ENCODE assay signal across 8 mouse cellular contexts in genomic region chrX:106171106-106171852, GRCm38 (mm10). TPM values are rescaled to one million over a fixed set of nuclear protein-coding genes. Genes with fewer than 3 reads are reported as not detected.
A peak's percentile ranks its signal among the peaks of the same experiment; 100 is the strongest.
DNase-seq lines count a peak whose midpoint lies in the region; ATAC-seq lines count a peak whose summit lies in the region.

No protein-coding gene starts in this region.

- H3K4me1 ChIP-seq in intestine, embryonic 14.5 days (replicated peaks; ENCODE audit: control insufficient read depth, insufficient read depth, low read length) = no peaks in the 10 kb centered on the region

- intact Hi-C loops in left cerebral cortex, postnatal 14 days (cut with DNase I) = loop anchor here (2.0 kb wide), 1 partner anchor 144 kb away; the partner anchor contains the start of gene Atp7a

- no peaks in the 10 kb centered on the region for H3K9me3 ChIP-seq in intestine, embryonic 14.5 days (ENCODE audit: control insufficient read depth, low read length)

- WGBS in intestine, embryonic 14.5 days = 24% methylated on average over 18 of the region's 18 CpGs

- ATAC-seq in intestine, embryonic 14.5 days (replicated peaks; ENCODE audit: low FRiP score, low TSS enrichment, low read depth) = peak; percentile 80

- H3K4me2 ChIP-seq in intestine, embryonic 14.5 days (ENCODE audit: low read length) = peak overlapping the region; percentile 41

- DNase-seq in adrenal gland, adult (ENCODE audit: inconsistent age in 2 of 2, low spot score in 1 of 2) = peak; percentile 63 to 90
- peak; percentile 89 for DNase-seq in embryo, embryonic 10.5 days (ENCODE audit: low spot score)
- peak; percentile 43 for DNase-seq in gastrocnemius, postnatal 25 days
- peak; percentile 74 for DNase-seq in intestine, embryonic 14.5 days (ENCODE audit: low spot score)
- peak; percentile 71 to 82 for DNase-seq in left cerebral cortex, postnatal 14 days (ENCODE audit: low spot score in 2 of 2)
- peak; percentile 83 for DNase-seq in mesoderm, embryonic 11.5 days (ENCODE audit: low read depth, low spot score)
- DNase-seq in right cerebral cortex, postnatal 36 days (ENCODE audit: low spot score in 2 of 2) = peak; percentile 52 to 53
- peak; percentile 51 to 74 for DNase-seq in urinary bladder, postnatal 4 days (ENCODE audit: low spot score in 2 of 2)

- no peak overlapping the region for H3K27ac ChIP-seq in intestine, embryonic 14.5 days (ENCODE audit: low read depth)

- H3K27me3 ChIP-seq in intestine, embryonic 14.5 days (replicated peaks; ENCODE audit: control insufficient read depth, insufficient read depth, low read length) = no peaks in the 10 kb centered on the region

- H3K9ac ChIP-seq in intestine, embryonic 14.5 days (ENCODE audit: low read length) = 0 out of 2 replicates have a peak overlapping the region, but pooled peaks have one; percentile 7

- H3K4me3 ChIP-seq in intestine, embryonic 14.5 days (ENCODE audit: low read depth, low read length) = peak overlapping the region; percentile 10

- H3K36me3 ChIP-seq in intestine, embryonic 14.5 days (ENCODE audit: control insufficient read depth, insufficient read depth, low read length) = no peaks in the 10 kb centered on the region

RNA-seq across cellular contexts. Expression of gene Pgk1, which starts 15.6 kb away (rescaled TPM):
- total RNA-seq in gastrocnemius, postnatal 25 days (2021) = 1,000 to 10,000 TPM; 1,203 to 1,320 TPM
- polyA plus RNA-seq in intestine, embryonic 14.5 days (2014; fragmentation: Nextera tagmentation; extraction: Ambion mirVana) = 473 and 482 TPM in 2 replicates
- 100 to 1,000 TPM; 408 to 434 TPM for total RNA-seq in left cerebral cortex, postnatal 14 days (2021)

RNA-seq across cellular contexts. Expression of gene Tlr13, which starts 28.3 kb away (rescaled TPM):
- under 1 TPM; 0.21 to 0.31 TPM for total RNA-seq in gastrocnemius, postnatal 25 days (2021)
- 0.77 and 1.2 TPM in 2 replicates for polyA plus RNA-seq in intestine, embryonic 14.5 days (2014; fragmentation: Nextera tagmentation; extraction: Ambion mirVana)
- 1 to 10 TPM; 1.3 to 1.7 TPM for total RNA-seq in left cerebral cortex, postnatal 14 days (2021)

RNA-seq across cellular contexts. Expression of gene Taf9b, which starts 49.7 kb away (rescaled TPM):
- total RNA-seq in gastrocnemius, postnatal 25 days (2021) = 1 to 10 TPM; 4.4 to 5.4 TPM
- 9.7 and 11.3 TPM in 2 replicates for polyA plus RNA-seq in intestine, embryonic 14.5 days (2014; fragmentation: Nextera tagmentation; extraction: Ambion mirVana)
- 10 to 100 TPM; 23.0 to 25.9 TPM for total RNA-seq in left cerebral cortex, postnatal 14 days (2021)
